In the genomic region with DNA sequence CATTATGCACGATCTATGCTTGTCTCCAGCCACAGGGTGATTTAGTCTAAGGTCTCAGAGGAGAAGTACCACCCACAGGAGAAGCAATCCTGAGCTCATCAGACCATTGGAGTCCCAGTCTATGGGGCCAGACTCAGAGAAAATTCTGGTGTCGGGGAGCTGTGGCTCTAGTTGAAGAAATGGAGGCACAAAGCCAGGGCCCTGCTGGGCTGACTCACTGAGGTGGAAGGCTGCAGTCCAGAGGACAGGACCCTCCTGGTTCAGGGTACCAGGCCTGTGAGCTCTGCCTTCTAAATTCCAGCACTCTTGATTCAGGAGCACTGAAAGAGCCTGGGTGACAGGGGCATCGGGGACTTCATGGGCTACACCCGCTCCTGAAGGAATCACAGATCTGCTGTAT, we compare ENCODE assay signal across 26 mouse cellular contexts.
"Had no signal": no experiment of that assay in that cellular context is flagged by ENCODE, and none has a peak within 500 bp of the region (broad histone marks: within the 10 kb centered on the region; RNA-seq: fewer than 3 reads in every experiment).

No protein-coding gene starts in this region.

- H3K27ac ChIP-seq: heart, adult 2 months; heart, embryonic 13.5 days; heart, embryonic 15.5 days; hindbrain, embryonic 14.5 days; kidney, embryonic 15.5 days; kidney, postnatal 0 days; limb, embryonic 13.5 days; limb, embryonic 15.5 days; liver, embryonic 13.5 days; liver, embryonic 15.5 days had no signal

- H3K36me3 ChIP-seq: heart, embryonic 13.5 days; heart, embryonic 15.5 days; kidney, embryonic 15.5 days; limb, embryonic 13.5 days; limb, embryonic 15.5 days; liver, embryonic 13.5 days; liver, embryonic 15.5 days had no signal

- ATAC-seq: hindbrain, embryonic 16.5 days; intestine, embryonic 16.5 days had no signal

- H3K4me2 ChIP-seq: heart, embryonic 11.5 days; heart, embryonic 13.5 days; heart, embryonic 15.5 days; hindbrain, embryonic 14.5 days; kidney, embryonic 15.5 days; limb, embryonic 13.5 days; limb, embryonic 15.5 days; liver, embryonic 11.5 days; liver, embryonic 13.5 days; liver, embryonic 15.5 days had no signal

- H3K4me1 ChIP-seq: heart, embryonic 13.5 days; heart, embryonic 15.5 days; kidney, embryonic 15.5 days; limb, embryonic 13.5 days; limb, embryonic 15.5 days; liver, embryonic 13.5 days; liver, embryonic 15.5 days had no signal

- H3K27me3 ChIP-seq: heart, embryonic 13.5 days; heart, embryonic 15.5 days; kidney, embryonic 15.5 days; limb, embryonic 13.5 days; limb, embryonic 15.5 days; liver, embryonic 13.5 days; liver, embryonic 15.5 days had no signal

- H3K9me3 ChIP-seq: heart, embryonic 13.5 days; heart, embryonic 15.5 days; kidney, embryonic 15.5 days; limb, embryonic 15.5 days; liver, embryonic 15.5 days had no signal

- H3K9ac ChIP-seq: heart, embryonic 13.5 days; heart, embryonic 15.5 days; hindbrain, embryonic 14.5 days; kidney, embryonic 15.5 days; limb, embryonic 13.5 days; limb, embryonic 15.5 days; liver, embryonic 13.5 days; liver, embryonic 15.5 days had no signal

- H3K4me3 ChIP-seq: heart, adult 2 months; heart, embryonic 13.5 days; heart, embryonic 15.5 days; kidney, embryonic 15.5 days; limb, embryonic 13.5 days; limb, embryonic 15.5 days; liver, embryonic 13.5 days; liver, embryonic 15.5 days had no signal

- DNase-seq: gastrocnemius, postnatal 14 days; gastrocnemius, postnatal 36 days; heart, adult 11 months; heart, adult 2 months; heart, postnatal 14 days; heart, postnatal 36 days; kidney, adult 11 months; kidney, adult 2 months; kidney, adult 9 months; kidney, postnatal 14 days; kidney, postnatal 36 days; layer of hippocampus, adult 9-11 months; layer of hippocampus, postnatal 36 days; liver, embryonic 13.5 days had no signal
